Mouse (Mus musculus): ENCODE measurements around the gene Mllt3. TPM values are rescaled to one million over a fixed set of nuclear protein-coding genes. Genes with fewer than 3 reads are reported as not detected.

The Mllt3 gene
- polyA plus RNA-seq, 1 experiment from 2014 or later = 163 TPM

DNA sequence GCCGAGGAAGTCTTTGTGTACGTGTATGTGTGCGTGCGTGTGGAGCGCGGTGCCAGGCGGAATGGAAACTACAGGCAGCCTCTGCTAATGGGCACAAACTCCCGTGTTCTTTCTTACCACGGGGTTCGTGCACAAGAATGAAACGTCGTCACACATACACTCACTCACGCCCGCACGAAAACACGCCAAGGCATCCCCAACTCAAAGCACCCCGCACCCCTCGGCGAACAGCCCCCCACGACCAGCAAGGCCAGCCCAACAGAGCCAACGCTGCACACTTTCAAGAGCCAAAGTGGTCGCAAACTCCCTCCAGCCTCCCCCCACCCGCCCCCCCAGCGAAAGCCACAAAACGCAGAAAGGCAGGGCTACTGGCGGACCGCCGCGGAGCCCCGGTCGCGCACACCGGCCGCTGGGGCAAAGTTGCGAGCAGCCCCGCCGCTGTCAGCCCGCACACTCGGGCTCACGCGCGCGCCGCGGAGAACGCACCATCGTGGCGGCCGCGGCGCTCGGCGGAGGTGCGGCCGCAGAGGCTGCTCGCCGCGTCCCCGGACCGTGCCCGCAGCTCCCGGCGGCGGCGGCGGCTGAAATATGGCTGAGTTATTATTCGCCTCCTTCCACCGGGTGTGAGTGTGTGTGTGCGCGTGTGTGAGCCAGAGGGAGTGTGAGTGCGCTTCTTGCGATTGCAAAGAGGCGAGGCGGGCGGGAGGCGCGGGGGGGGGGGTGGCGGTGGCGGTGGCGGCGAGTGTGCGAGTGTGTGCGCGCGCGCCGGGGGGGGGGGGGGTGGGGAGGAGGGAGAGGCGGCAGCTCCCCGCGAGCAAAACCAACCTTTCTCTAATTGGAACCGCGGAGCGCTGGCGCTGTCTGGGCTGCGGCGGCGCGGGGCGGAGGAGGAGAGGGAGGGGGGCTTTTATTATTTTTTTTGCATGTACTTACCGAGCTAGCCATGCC lies 739 bp downstream of the Mllt3 start:
- Histone ChIP-seq H3K27me3 (no peaks in the 10 kb centered on the region), H3K4me1 (peaks cover 55% of the 10 kb centered on the region), H3K4me2 (replicated peaks) (peak overlapping the region; percentile 80), H3K9ac (replicated peaks) (peak overlapping the region; percentile 78), H3K9me3 (no peaks in the 10 kb centered on the region), H3K27ac (replicated peaks) (peak overlapping the region; percentile 98), H3K4me3 (peak overlapping the region; percentile 73), H3K36me3 (no peaks in the 10 kb centered on the region; the same call in 1 of the 2 replicates)
- peak; percentile 80 for ATAC-seq (replicated peaks)
- under 1% methylated on average over 75 of the region's 100 CpGs for WGBS

DNA sequence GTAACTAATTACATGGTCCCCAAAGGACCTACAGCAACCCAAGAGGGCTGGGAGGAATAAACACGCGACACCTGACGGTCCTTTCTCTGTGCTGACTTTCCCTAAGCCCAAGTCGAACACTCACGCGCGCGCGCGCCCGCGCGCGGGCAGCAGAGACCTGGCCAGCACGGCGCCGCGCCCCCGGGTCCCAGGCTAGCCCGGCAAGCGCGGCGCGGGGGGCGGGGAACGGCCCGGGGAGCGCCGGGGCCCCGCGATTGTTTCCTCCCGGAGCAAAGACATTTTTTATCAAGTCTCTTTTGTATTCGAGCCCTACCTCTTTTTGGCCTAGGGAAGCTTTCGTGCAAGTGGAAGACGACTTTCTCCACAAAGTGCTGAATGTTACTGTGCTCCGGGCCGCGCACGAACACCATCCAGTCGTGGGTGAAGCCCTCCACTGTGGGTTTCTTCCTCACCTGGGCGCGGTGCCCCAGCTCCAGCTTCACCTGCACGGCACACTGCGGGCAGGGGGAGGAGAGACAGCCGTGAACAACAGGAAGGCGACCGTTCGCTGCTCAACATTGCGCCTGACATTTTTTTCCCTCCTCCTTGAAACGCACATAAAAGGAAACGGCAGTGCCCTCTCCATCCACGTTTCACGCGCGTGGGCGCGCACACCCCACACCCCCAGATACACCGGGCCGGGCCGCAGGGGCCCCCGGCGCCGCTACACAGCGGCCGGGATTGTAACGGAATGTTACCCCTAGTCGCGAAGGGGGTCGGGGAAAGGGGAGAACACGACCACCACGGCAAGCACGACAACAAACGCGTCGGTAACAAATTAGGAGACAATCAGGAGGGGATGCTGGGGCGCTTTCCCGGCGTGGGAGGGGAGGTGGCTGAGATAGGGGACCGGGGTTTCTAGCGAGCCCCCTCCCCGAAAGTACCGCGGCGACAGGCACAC lies 1.7 kb downstream of the Mllt3 start:
- H3K4me2 ChIP-seq (replicated peaks) = peak overlapping the region; percentile 80
- peak overlapping the region; percentile 73 for H3K4me3 ChIP-seq
- no peak for ATAC-seq (replicated peaks)
- peaks cover 60% of the 10 kb centered on the region for H3K4me1 ChIP-seq
- H3K27ac ChIP-seq (replicated peaks) = peak overlapping the region; percentile 98
- no peaks in the 10 kb centered on the region for H3K27me3 ChIP-seq
- peak overlapping the region; percentile 78 for H3K9ac ChIP-seq (replicated peaks)
- WGBS = under 1% methylated on average over 84 of the region's 84 CpGs
- peaks cover 3% of the 10 kb centered on the region for H3K36me3 ChIP-seq
- H3K9me3 ChIP-seq = no peaks in the 10 kb centered on the region

DNA sequence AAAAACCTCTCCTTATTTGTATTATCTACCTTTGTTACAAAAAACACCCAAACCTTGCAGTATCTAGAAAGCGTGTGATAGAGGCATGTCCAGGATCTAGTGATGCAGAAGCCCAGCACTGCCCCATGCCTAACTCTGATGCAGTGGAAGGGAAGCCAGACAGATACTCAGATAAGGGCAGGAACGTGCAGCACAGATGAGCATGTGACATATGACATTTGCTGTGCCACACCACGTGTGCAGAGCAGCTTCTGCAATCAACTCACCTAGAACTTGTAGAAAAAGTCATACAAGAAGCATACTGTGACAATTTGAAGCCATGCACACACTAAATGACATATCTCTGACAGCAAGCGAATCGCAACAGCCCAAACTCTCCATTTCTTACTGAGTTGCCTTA lies 9.6 kb downstream of the Mllt3 start:
- H3K36me3 ChIP-seq = peaks cover 27% of the 10 kb centered on the region
- no peaks in the 10 kb centered on the region for H3K9me3 ChIP-seq
- no peak overlapping the region for H3K4me2 ChIP-seq (replicated peaks)
- no peak overlapping the region for H3K4me3 ChIP-seq
- 87% methylated on average over 5 of the region's 5 CpGs for WGBS
- ATAC-seq (replicated peaks) = no peak
- H3K4me1 ChIP-seq = peaks cover 33% of the 10 kb centered on the region
- no peaks in the 10 kb centered on the region for H3K27me3 ChIP-seq
- H3K9ac ChIP-seq (replicated peaks) = no peak overlapping the region
- no peak overlapping the region for H3K27ac ChIP-seq (replicated peaks)

DNA sequence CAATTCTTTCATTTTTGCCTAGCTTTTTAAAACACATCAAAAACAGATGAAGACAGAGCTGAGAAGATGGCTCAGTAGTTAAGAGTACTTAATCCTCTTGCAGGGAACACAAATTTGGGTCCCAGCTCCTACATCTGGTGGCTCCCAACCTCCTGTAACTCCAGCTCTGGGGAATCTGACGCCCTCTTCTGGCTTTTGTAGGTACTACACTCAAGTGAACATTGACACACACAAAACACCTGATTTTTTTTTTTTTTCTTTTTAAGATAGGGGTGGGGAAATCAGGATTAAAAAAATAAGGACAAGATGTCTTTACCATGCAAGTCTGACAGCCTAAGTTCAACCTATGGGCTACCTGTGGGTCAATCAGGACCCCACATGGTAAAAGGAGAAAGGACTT lies 10.5 kb downstream of the Mllt3 start:
- H3K4me2 ChIP-seq (replicated peaks) = no peak overlapping the region
- no peaks in the 10 kb centered on the region for H3K27me3 ChIP-seq
- ATAC-seq (replicated peaks) = no peak
- H3K4me3 ChIP-seq = no peak overlapping the region
- H3K27ac ChIP-seq (replicated peaks) = no peak overlapping the region
- peaks cover 27% of the 10 kb centered on the region for H3K36me3 ChIP-seq
- no peak overlapping the region for H3K9ac ChIP-seq (replicated peaks)
- no peaks in the 10 kb centered on the region for H3K9me3 ChIP-seq
- 3% methylated on average over 1 of the region's 1 CpGs for WGBS
- peaks cover 32% of the 10 kb centered on the region for H3K4me1 ChIP-seq

DNA sequence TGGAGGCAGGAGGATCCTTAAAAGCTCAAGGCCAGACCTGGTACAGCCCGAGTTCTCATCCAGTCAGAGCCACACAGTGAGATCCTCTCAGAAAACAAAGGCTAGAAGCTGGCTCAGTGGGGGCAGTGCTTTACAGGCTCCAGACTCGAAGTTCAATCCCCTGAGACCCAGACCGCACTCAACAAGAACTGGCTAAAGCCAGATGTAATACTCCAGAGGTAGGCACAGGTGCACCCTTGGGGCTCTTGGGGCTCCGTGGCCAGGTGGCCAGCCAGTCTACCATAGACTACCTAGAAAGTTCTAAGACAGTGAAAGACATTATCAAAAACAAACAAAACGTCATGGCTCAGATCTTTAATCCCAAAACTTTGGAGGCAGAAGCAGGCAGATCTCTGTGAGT lies 12.7 kb downstream of the Mllt3 start:
- WGBS = 69% methylated on average over 5 of the region's 5 CpGs
- H3K27me3 ChIP-seq = no peaks in the 10 kb centered on the region
- H3K4me1 ChIP-seq = peaks cover 45% of the 10 kb centered on the region
- no peak for ATAC-seq (replicated peaks)
- no peak overlapping the region for H3K9ac ChIP-seq (replicated peaks)
- H3K4me3 ChIP-seq = no peak overlapping the region
- peaks cover 18% of the 10 kb centered on the region for H3K36me3 ChIP-seq
- no peak overlapping the region for H3K4me2 ChIP-seq (replicated peaks)
- H3K27ac ChIP-seq (replicated peaks) = no peak overlapping the region
- H3K9me3 ChIP-seq = no peaks in the 10 kb centered on the region

DNA sequence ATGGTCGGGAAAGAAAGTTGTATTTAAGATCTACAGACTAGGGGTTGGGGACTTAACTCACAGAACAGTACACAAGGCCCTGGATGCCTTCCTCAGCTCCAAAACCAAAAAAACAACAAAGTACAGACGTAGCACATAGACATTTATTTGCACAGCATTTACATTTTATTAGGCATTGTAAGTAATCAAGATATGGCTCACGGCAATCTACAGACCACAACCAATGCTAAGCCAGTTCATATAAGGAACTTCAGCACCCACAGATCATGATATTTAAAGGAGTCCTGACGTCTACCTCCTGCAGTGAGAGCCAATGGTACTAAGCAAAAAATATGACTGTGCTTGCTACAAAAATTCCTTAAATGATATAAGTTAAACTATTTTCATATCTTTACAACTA lies 13.5 kb downstream of the Mllt3 start:
- peaks cover 12% of the 10 kb centered on the region; the same call in 1 of the 2 replicates for H3K36me3 ChIP-seq
- H3K9ac ChIP-seq (replicated peaks) = no peak overlapping the region
- H3K4me2 ChIP-seq (replicated peaks) = no peak overlapping the region
- peaks cover 52% of the 10 kb centered on the region for H3K4me1 ChIP-seq
- no peak overlapping the region for H3K27ac ChIP-seq (replicated peaks)
- H3K9me3 ChIP-seq = no peaks in the 10 kb centered on the region
- no peaks in the 10 kb centered on the region for H3K27me3 ChIP-seq
- WGBS = 75% methylated on average over 4 of the region's 4 CpGs
- no peak for ATAC-seq (replicated peaks)
- no peak overlapping the region for H3K4me3 ChIP-seq

DNA sequence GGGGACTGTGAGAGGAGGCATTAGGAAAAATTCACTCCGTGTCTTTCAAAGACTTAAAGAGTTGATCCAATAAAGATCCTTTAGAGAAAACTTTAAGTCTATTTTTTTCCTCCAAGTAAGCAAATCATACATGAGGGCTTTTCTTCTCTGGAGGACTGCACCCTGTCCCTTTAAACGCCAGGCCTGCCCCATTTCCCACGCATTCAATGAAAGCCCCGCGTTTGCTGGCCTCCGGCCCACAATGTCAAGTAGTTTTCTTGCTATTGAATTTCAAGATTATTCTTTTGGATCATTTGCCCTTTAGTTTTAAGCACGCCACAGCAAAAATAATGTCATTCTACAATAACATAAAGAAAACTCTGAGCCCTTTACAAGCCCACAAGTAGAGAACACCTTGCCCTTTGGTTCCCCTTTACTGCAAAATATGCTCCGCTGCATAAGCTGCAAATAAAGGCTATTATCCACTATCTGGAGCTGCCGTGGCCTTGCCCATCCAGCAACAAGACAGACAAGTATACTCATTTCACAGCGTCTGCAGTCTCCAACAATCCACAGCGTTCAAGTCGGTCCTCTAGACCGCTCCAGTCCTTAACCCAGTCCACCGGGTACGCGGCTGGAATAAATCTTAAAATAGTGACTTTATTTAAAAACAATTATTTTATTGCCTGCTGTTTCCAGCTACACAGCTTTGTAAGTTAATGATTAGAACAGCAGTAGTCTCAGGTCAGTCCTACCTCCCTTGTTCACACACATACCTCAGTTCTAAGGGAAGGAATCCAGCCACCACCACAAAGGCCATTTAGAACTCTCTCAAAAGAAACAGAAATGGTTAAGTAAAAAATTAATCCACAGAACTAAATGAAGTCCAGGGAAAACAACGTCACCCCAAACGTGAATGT lies 15.5 kb downstream of the Mllt3 start:
- peak; percentile 71 for ATAC-seq (replicated peaks)
- WGBS = 7% methylated on average over 18 of the region's 18 CpGs
- 0 out of 2 replicates have a peak, but pooled peaks cover 5% of the 10 kb centered on the region for H3K36me3 ChIP-seq
- H3K4me2 ChIP-seq (replicated peaks) = peak overlapping the region; percentile 22
- no peaks in the 10 kb centered on the region for H3K9me3 ChIP-seq
- H3K4me1 ChIP-seq = peaks cover 70% of the 10 kb centered on the region
- no peaks in the 10 kb centered on the region for H3K27me3 ChIP-seq
- H3K27ac ChIP-seq (replicated peaks) = peak overlapping the region; percentile 3; the same call in 1 of the 2 replicates
- H3K4me3 ChIP-seq = no peak overlapping the region
- H3K9ac ChIP-seq (replicated peaks) = no peak overlapping the region

DNA sequence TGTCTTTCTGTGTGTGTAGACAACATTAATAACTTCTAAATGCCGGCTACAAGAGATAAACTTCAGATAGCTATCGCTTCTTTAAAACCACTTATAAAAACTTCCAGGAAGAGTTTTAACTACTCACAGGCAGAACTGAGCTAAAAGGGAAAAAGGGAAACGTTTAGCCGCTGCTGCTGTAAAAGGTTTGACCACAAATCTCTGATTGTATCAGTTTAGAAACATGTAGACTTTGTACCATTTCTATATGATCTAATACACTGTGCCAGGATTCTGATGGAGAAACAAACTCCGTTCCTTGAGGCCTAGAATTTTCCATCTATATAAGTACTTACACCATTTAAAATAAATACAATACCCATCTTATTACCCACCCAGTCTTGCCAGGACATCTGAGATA lies 17.4 kb downstream of the Mllt3 start:
- H3K4me1 ChIP-seq = peaks cover 84% of the 10 kb centered on the region
- 87% methylated on average over 5 of the region's 5 CpGs for WGBS

DNA sequence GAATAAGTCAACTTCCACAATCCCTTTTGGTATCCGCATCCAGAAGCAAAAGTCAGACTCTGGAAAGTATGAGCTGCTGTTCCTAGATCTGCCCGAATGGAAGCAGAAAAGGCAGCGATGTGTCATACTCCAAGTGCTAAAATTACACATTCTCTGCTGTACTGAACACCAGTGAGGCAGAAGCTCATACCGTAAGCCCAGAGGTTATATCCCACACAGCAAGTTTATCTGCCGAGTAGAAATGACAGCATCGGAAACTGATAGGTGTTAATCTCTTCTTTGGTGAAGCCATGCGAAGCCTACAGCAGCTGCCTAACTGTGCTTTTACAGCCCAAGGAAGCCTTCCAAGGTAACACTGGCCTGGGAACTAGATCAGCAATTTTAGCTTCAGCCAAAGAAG lies 17.9 kb downstream of the Mllt3 start:
- Histone ChIP-seq H3K36me3 (peaks cover 5% of the 10 kb centered on the region; the same call in 1 of the 2 replicates), H3K4me2 (replicated peaks) (no peak overlapping the region), H3K4me1 (peaks cover 80% of the 10 kb centered on the region), H3K27ac (replicated peaks) (no peak overlapping the region), H3K9ac (replicated peaks) (no peak overlapping the region), H3K27me3 (no peaks in the 10 kb centered on the region), H3K9me3 (no peaks in the 10 kb centered on the region), H3K4me3 (no peak overlapping the region)
- WGBS = 65% methylated on average over 7 of the region's 7 CpGs
- no peak for ATAC-seq (replicated peaks)

More for the DNA sequence above, 17.4 kb downstream of the Mllt3 start:
- Histone ChIP-seq H3K36me3 (peaks cover 6% of the 10 kb centered on the region; the same call in 1 of the 2 replicates), H3K4me3 (no peak overlapping the region), H3K27me3 (no peaks in the 10 kb centered on the region), H3K4me2 (replicated peaks) (no peak overlapping the region), H3K9me3 (no peaks in the 10 kb centered on the region), H3K9ac (replicated peaks) (no peak overlapping the region), H3K27ac (replicated peaks) (no peak overlapping the region)
- no peak for ATAC-seq (replicated peaks)

DNA sequence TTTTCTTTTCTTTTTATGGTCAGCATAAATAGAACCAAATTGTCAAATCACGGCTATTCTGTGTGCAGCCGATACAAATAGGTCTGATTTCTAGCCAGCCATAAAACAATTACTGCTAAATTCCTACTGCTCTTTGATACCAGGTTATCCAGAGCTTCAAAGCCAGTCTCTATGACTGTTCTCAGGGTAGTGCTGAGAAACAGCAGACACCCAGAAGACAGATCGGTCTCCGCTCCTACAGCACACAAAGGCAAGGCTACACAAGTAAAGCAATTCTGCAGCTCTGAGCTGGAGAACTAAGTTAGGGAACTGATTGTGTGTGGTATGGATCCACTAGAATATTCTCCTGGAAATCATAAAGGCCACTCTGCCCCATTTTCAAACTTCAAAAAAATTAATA lies 20.4 kb downstream of the Mllt3 start:
- Histone ChIP-seq H3K9ac (replicated peaks) (no peak overlapping the region), H3K4me2 (replicated peaks) (no peak overlapping the region), H3K4me1 (peaks cover 71% of the 10 kb centered on the region), H3K9me3 (no peaks in the 10 kb centered on the region), H3K27me3 (no peaks in the 10 kb centered on the region), H3K27ac (replicated peaks) (no peak overlapping the region), H3K36me3 (peaks cover 5% of the 10 kb centered on the region; the same call in 1 of the 2 replicates), H3K4me3 (no peak overlapping the region)
- no peak for ATAC-seq (replicated peaks)
- 27% methylated on average over 4 of the region's 4 CpGs for WGBS

DNA sequence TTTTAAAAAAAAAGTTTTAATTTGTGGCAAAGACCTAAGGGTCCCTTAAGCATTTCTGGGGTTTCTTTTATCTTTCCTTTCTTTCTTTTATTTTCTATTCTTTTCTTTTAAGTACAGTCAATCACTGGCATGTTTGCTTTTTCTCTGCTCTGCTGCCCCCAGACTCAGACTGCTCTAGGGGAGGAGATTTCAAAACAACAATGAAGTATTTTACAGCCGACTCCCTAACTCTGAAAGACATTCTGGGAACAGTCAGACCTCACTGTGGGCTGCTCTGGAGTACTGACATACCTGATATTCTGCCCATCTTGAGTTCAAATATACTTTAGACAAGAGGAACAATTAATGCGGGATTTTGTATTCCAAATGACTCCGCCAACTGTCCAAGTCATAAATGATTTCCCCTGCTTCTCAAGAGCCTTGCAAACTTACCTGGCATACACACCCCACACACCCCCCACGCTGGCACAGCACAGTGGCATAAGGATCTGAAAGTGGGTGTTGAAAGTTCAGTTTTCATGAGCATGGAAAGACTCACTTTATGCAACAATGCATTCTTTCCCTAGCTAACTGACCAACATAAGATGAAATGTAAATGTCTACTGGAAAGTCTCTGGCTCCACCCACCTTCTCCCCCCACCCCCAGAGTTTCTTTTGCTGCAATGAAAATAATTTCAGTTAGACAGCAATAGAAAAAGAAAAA lies 21.1 kb downstream of the Mllt3 start:
- Histone ChIP-seq H3K4me3 (no peak overlapping the region), H3K9ac (replicated peaks) (no peak overlapping the region), H3K9me3 (no peaks in the 10 kb centered on the region), H3K4me1 (peaks cover 63% of the 10 kb centered on the region), H3K27ac (replicated peaks) (no peak overlapping the region), H3K27me3 (no peaks in the 10 kb centered on the region), H3K36me3 (peaks cover 5% of the 10 kb centered on the region; the same call in 1 of the 2 replicates), H3K4me2 (replicated peaks) (no peak overlapping the region)
- ATAC-seq (replicated peaks) = no peak
- 48% methylated on average over 4 of the region's 4 CpGs for WGBS

Measured in forebrain, embryonic 15.5 days (tissue).